Mouse (Mus musculus) C2C12 (cell line): Measurements from ENCODE around the gene Itga11. TPM values are rescaled to one million over a fixed set of nuclear protein-coding genes. Genes with fewer than 3 reads are reported as not detected.

Experiments used
- H3K27me3 ChIP-seq: one replicate; pipeline ENCODE4 v1.6.1; 2011; ENCODE audit not compliant: control insufficient read depth, insufficient read depth, insufficient read length
- H3K36me3 ChIP-seq: one replicate; pipeline ENCODE4 v1.6.1; 2011; ENCODE audit not compliant: control insufficient read depth, insufficient read depth
- H3K4me3 ChIP-seq: one replicate; pipeline ENCODE4 v1.5.1; 2011; ENCODE audit warnings: mild to moderate bottlenecking, control low read depth; ENCODE audit not compliant: poor library complexity, insufficient read depth, severe bottlenecking
- H3K79me2 ChIP-seq: one replicate; pipeline ENCODE4 v1.6.1; 2011; ENCODE audit not compliant: control insufficient read depth, insufficient read depth
- H3K79me3 ChIP-seq: one replicate; pipeline ENCODE4 v1.6.1; 2011; ENCODE audit warnings: low read depth, control low read depth
- H3ac ChIP-seq: one replicate; pipeline ENCODE3; 2011; ENCODE audit warnings: low read depth; ENCODE audit not compliant: control insufficient read depth, insufficient read length
- CEBPB ChIP-seq: IDR thresholded peaks from one replicate; pipeline ENCODE4 v1.6.1; 2011; ENCODE audit warnings: low read depth, mild to moderate bottlenecking, control low read depth, moderate library complexity
- CTCF ChIP-seq: IDR thresholded peaks from one replicate; pipeline ENCODE4 v1.5.1; 2011; ENCODE audit not compliant: control insufficient read depth, insufficient read depth, insufficient read length
- FOSL1 ChIP-seq: IDR thresholded peaks from one replicate; pipeline ENCODE4 v1.8.0; 2011; ENCODE audit warnings: mild to moderate bottlenecking, low read length; ENCODE audit not compliant: poor library complexity, insufficient read depth, severe bottlenecking
- MAX ChIP-seq: IDR thresholded peaks from one replicate; pipeline ENCODE4 v1.6.1; 2011; ENCODE audit warnings: mild to moderate bottlenecking, control low read depth
- MYOD1 ChIP-seq: IDR thresholded peaks from one replicate; pipeline ENCODE4 v1.6.1; 2011; ENCODE audit warnings: low read depth; ENCODE audit not compliant: control insufficient read depth, insufficient read length
- MYOG ChIP-seq: IDR thresholded peaks from one replicate; pipeline ENCODE4 v1.6.1; 2011; ENCODE audit not compliant: control insufficient read depth, insufficient read length; ENCODE audit errors: extremely low read depth
- USF1 ChIP-seq: IDR thresholded peaks from one replicate; pipeline ENCODE4 v1.6.1; 2011; ENCODE audit warnings: low read depth, mild to moderate bottlenecking, control low read depth, moderate library complexity
- polyA plus RNA-seq: library from polyadenylated mRNA; unstranded; fragments of >200 nt; fragmentation: generic; extraction: Trizol; gene quantifications from one replicate; pipeline ENCODE4 v1.2.1, GENCODE M21; 2012; ENCODE audit warnings: missing spikeins

The Itga11 gene
- polyA plus RNA-seq, 1 experiment: 0.14 TPM

DNA sequence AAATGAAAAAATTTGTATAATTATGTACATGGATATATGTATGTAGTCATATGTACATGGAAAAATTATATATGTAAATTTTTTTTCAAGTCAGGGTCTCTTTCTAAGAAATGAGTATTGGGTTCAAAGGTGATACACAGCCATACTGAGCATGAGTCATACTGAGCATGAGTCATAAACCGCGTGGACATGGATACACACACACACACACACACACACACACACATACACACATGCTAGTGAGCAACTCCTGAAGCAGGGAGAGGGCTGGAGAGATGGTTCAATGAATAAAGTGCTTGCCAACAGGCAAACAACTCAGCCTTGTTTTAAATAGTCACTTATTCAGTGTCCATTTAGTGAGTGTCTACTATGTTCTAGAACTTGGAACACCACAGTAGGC is 37.4 kb upstream of the Itga11 start:
- Histone ChIP-seq H3K36me3 (no peaks in the 10 kb centered on the region), H3K79me3 (no peaks in the 10 kb centered on the region), H3K79me2 (no peaks in the 10 kb centered on the region), H3ac (no peak overlapping the region), H3K27me3 (no peaks in the 10 kb centered on the region), H3K4me3 (no peak overlapping the region)
- no peak for TF ChIP-seq MYOG
- peak; percentile 28 for TF ChIP-seq FOSL1

DNA sequence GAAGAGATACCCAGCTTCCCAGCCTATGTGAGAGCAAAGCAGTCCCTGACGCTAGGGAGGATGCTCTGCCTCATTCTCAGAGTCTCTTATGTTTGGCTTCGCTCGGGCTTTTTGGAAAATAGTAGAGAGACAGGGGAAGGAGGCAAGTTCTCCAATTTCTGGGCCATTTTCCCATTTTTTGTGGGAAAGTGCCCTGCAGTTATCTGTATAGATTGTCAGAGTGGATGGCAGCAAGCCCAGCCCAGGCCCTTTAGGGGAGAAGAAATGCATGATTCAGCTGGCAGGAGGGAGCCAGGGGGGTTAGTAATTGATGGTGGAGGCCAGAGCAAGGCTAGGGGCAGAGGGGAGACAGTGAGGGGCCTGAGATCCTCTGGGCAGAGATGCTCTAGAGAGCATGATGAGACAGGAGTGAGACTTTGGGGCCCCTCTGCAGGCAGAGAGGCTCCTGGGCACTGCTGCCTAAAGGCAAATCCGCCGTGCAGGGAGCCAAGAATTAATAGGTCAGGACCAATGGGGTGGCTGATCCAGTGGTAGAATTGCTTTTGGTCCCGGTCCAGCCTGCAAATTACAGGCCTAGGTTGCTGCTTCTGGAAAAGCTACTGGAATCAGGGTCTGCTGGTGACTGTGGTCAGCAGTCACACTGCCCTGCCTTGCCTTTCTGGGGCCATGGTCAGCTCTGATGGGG is 31.8 kb upstream of the Itga11 start:
- TF ChIP-seq MAX: no peak
- TF ChIP-seq FOSL1: no peak
- no peak for TF ChIP-seq CTCF
- TF ChIP-seq USF1: no peak
- TF ChIP-seq CEBPB: no peak
- no peak for TF ChIP-seq MYOD1
- TF ChIP-seq MYOG: no peak
- Histone ChIP-seq H3ac (no peak overlapping the region), H3K4me3 (no peak overlapping the region), H3K79me2 (no peaks in the 10 kb centered on the region), H3K27me3 (no peaks in the 10 kb centered on the region), H3K79me3 (no peaks in the 10 kb centered on the region), H3K36me3 (no peaks in the 10 kb centered on the region)

DNA sequence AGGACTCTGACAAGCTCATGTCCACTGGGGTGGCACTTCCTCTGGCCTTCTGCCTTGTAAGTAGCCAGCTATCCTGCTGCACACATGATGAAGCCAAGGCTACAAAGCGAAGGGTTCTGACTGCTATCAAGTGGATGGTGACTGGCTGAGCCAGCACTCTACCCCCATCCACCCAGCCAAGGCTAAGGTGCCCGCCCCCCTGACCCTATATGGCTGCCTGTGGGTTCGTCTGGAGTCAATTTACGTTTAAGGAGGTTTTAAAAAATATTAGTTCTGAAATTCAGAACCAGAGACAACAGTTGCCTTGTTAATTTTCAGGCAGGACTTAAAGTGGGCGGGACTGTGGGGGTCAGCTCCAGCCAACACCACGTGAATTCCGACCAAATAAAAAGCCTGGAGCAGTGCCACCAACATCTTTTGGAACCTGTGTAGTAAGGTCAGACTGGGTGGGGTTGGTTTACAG is 30.9 kb upstream of the Itga11 start:
- Histone ChIP-seq H3K4me3 (no peak overlapping the region), H3K36me3 (no peaks in the 10 kb centered on the region), H3K27me3 (no peaks in the 10 kb centered on the region), H3K79me2 (no peaks in the 10 kb centered on the region), H3K79me3 (no peaks in the 10 kb centered on the region), H3ac (no peak overlapping the region)
- TF ChIP-seq MYOD1 (no peak), CEBPB (no peak), USF1 (no peak), MYOG (no peak), MAX (no peak), FOSL1 (no peak), CTCF (no peak)

DNA sequence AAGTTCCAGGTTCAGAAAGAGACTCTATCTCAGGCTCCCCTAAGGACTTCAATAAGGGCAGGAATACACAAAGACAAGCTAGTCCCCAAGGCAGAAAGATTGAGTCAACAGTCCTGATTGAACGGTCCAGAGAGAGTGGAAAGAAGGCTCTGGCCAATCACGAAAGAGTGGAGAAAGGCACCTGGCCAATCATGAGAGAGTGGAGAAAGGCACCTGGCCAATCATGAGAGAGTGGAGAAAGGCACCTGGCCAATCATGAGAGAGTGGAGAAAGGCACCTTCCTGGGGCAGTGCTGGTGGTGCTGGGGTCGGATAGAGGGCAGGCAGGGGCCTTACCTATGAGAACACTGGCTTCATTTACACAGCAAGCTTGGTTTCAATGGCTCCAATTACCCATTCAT is 28.2 kb upstream of the Itga11 start:
- H3K4me3 ChIP-seq: no peak overlapping the region
- H3K79me2 ChIP-seq: no peaks in the 10 kb centered on the region
- TF ChIP-seq FOSL1 (no peak), MYOD1 (no peak), MYOG (no peak), CTCF (no peak), USF1 (no peak), MAX (no peak), CEBPB (no peak)
- H3K27me3 ChIP-seq: no peaks in the 10 kb centered on the region
- H3K36me3 ChIP-seq: no peaks in the 10 kb centered on the region
- no peaks in the 10 kb centered on the region for H3K79me3 ChIP-seq
- no peak overlapping the region for H3ac ChIP-seq

DNA sequence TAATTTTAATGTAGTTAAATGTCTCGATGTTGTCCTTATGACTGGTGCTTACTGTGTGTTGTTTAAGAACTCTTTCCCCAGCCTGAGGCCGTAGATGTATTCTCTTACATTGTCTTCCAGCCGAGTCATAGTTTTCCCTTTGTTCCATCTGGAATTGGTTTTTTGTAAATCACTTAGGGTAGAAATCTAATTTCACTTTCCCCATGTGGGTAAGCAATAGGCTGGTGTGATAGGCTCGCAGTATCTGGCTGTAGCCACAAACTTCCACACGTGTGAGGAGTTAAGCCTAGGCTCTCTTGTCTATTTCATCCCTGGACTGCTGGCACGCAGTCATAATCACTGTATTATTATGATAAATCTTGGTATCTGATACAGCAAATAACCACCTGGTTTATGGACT is 26.9 kb upstream of the Itga11 start:
- no peak for TF ChIP-seq FOSL1
- no peak for TF ChIP-seq MYOD1
- TF ChIP-seq USF1: no peak
- TF ChIP-seq CTCF: no peak
- TF ChIP-seq MYOG: no peak
- TF ChIP-seq MAX: no peak
- TF ChIP-seq CEBPB: no peak
- Histone ChIP-seq H3K27me3 (no peaks in the 10 kb centered on the region), H3K4me3 (no peak overlapping the region), H3K36me3 (no peaks in the 10 kb centered on the region), H3K79me2 (no peaks in the 10 kb centered on the region), H3ac (no peak overlapping the region), H3K79me3 (no peaks in the 10 kb centered on the region)

DNA sequence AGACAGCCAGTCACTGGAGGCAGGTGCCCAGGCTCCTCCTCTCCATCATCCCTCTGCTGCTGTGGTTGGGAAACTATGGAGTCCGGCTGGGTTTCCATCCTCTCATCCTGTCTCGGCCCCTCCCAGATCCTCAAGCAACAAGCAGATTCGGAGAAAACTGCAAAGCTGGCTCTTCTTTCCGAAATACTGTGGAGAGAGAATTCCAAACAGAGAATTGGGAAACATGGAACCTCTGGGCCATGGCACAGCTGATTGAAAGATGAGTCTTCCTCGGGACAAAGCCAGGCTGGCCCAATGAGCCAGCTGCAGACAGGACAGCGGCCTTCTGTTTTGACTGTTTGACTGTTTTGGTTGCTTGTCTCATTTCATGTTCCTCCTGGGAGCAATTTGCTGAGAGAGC is 23.3 kb upstream of the Itga11 start:
- Histone ChIP-seq H3K27me3 (no peaks in the 10 kb centered on the region), H3K79me3 (no peaks in the 10 kb centered on the region), H3K4me3 (no peak overlapping the region), H3K79me2 (no peaks in the 10 kb centered on the region), H3K36me3 (no peaks in the 10 kb centered on the region), H3ac (no peak overlapping the region)
- TF ChIP-seq MYOD1: no peak
- no peak for TF ChIP-seq CEBPB
- no peak for TF ChIP-seq FOSL1
- no peak for TF ChIP-seq CTCF
- no peak for TF ChIP-seq MYOG
- no peak for TF ChIP-seq MAX
